Mouse (Mus musculus): Measurements from ENCODE around the gene Surf1.

The Surf1 gene

DNA sequence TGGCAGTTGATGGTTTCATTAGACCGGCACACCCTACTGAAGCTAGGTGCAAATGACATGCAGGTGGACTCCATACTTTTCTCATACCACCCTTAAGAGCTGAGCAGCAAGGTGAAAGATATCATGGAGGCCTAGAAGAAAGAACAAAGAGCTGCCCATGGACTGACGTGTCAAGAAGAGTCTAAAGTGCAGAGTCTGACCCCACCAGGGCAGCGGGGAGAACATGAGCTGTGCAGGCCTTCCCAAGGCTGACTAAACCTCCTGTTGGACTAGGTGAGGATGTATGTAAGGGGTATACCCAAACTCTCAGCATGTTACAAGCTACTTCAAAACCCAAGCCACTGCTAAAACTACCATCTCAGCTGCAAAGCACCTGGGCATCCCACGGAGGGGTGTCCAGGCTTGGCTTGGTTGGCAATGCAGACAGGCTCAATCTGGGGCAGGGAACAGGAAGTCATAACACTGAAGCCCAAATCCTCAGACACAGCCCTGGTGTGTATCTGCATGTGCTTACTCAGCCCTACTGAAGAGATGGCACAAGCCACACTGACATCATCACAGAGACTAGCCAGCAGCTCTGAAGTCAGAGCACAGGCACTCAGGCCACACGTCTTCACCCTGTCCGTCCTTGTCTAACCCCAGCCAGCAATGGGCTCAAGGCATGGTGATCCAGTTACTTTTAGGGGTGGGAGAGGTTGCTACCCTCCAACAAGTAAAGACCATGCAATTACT lies 11.6 kb upstream of the Surf1 start:
- DNase-seq (ENCODE audit: low read depth, low spot score) = no peak

- DNase-seq (ENCODE audit: low read depth, low spot score) = no peak
Observed at GRCm38 (mm10) chr2:26921784-26922183, 5.5 kb upstream of the Surf1 start.

DNA sequence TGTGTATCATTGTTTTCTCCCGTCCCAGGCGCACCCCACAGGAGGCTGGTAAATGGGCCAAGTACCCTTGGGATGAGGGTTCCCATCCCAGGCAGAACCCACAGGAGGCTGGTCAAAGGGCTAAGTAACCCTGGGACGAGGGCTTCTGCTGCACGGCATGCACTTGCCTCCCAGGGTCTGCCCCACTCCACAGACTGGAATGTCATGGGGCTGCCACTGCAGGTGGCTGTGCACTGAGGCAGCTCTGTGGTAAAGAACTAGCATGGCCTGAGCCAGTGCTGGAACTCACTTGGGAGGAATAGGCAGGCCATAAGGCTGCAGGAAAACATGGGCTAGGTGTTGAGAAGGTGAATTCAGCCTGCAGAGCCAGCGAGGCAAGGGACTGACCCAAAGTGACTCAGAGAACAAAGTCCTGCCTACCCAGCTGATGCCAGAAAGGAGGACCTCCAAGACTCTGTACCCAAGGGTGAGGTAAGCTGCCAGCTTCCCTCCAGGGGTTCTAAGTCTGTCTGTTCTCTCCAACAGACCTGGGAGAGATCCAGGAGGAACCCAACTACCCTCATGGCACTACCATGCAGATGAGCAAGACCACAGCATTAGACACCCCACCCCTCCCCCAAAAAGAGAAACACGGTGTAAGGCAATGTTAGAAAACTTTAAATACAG lies 4.0 kb upstream of the Surf1 start:
- no peak for DNase-seq (ENCODE audit: low read depth, low spot score)

DNA sequence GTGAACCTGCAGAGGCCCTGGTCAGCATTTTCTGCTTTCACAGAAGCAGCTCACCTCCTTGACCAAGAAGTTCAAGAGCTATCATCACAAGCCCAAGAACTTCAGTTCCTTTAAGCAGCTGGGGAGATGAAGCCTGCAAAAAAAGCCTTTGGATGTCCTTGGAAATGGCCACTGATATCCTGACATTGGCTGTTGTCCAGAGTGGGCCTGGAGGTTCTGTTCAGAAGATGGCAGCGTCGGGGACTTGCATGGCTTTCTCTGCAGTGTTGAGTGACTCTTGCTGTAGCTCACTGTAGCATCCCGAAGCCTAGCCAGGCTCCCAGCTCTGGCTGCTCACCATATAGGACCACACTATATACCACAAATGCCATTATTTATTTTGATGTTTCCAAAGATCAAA lies 3.4 kb upstream of the Surf1 start:
- no peak for DNase-seq (ENCODE audit: low read depth, low spot score)

DNA sequence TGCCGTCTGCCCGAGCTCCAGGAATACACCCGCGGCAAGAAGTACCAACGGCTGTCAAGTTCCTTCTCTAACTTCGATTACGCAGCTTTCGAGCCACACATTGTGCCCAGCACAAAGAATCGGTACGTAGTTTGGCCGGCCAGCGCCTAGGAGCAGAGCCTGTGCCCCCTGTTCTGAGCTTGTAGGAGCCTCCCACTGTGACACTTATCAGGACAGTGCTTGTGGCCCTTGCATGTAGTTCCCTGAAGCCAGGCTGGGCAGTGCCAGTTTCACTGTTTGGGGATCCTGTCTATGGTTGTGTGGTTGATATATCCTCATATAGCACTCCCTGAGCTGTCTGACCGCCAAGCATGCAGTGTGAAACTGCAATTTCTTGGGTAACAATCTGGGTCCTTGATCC lies 408 bp upstream of the Surf1 start:
- DNase-seq (ENCODE audit: low read depth, low spot score) = no peak

GRCm38 (mm10) chr2:26914148-26914941 lies 2.0 kb downstream of the Surf1 start:
- no peak for DNase-seq (ENCODE audit: low read depth, low spot score)

GRCm38 (mm10) chr2:26913416-26914147 lies 2.7 kb downstream of the Surf1 start:
- DNase-seq (ENCODE audit: low read depth, low spot score) = no peak

DNA sequence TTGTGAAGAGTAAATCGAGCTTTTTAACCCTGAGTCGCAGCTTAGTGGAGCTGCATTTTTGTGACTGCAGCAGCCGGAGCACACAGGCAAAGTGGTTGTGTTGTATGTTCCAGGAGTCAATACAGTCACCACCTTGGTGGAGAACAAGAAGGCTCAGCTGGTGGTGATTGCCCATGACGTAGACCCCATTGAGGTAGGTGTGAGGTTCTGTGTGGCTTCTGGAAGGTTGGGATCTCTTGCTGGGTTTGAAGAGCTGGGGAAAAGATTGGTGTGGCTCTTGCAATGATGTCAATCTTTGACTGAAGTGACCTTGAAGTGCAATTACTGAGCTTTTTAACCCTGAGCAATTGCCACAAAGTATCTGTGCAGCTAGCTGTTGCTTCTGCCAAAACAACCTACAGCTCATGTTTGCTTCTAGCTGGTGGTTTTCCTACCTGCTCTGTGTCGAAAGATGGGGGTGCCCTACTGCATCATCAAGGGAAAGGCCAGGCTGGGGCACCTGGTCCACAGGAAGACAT lies 4.0 kb downstream of the Surf1 start:
- DNase-seq (ENCODE audit: low read depth, low spot score) = no peak

DNA sequence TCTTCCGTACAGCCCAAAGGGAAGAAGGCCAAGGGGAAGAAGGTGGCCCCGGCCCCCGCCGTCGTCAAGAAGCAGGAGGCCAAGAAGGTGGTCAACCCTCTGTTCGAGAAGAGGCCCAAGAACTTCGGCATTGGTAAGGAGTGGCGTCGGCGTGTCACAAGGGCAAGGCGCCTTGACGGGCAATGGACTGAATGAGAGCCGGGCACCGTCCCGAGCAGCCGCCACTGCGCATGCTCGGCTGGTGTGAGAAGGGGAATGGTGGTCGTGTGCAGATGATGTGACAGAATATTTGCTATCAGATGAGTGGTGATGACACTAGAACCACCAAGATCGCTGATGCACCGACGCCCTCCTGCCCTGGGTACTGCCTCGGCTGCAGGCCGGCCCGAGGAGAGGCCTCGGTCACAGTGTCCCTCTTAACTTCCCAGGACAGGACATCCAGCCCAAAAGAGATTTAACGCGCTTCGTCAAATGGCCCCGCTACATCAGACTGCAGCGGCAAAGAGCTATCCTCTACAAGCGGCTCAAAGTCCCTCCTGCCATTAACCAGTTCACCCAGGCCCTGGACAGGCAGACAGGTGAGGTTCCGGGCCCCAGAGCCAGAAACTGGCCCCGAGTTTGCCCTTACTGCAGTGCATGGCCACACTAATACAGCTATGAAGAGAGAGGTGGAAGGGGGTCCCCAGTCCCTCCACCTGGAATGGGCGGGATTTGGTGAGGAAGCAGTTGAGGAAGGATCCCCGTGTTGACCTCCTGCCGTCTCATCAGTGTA lies 5.2 kb downstream of the Surf1 start:
- DNase-seq (ENCODE audit: low read depth, low spot score) = no peak

- DNase-seq (ENCODE audit: low read depth, low spot score) = peak; percentile 99
Observed at GRCm38 (mm10) chr2:26910124-26910993, 6.0 kb downstream of the Surf1 start, which contains the start of the genes Med22 and Rpl7a. Gene Med22 (minus strand): TSS chr2:26910677. Gene Rpl7a (plus strand): TSS chr2:26910764.

DNA sequence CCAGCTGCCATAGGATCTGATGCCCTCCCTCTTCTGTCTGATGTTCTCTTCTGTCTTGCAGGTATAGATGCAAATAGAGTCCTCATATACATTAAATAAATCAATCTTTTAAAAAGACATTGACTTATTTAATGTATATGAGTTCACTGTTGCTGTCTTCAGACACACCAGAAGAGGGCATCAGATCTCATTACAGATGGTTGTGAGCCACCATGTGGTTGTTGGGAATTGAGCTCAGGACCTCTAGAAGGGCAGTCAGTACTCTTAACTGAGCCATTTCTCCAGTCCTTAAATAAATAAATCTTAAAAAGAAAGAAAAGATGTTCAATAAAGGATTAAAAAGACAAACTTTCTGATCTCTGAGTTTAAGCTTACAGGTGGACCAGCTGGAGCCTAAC lies 6.9 kb downstream of the Surf1 start:
- DNase-seq (ENCODE audit: low read depth, low spot score) = no peak

- DNase-seq (ENCODE audit: low read depth, low spot score) = peak; percentile 57
Observed at GRCm38 (mm10) chr2:26908710-26909386, 7.5 kb downstream of the Surf1 start.

DNA sequence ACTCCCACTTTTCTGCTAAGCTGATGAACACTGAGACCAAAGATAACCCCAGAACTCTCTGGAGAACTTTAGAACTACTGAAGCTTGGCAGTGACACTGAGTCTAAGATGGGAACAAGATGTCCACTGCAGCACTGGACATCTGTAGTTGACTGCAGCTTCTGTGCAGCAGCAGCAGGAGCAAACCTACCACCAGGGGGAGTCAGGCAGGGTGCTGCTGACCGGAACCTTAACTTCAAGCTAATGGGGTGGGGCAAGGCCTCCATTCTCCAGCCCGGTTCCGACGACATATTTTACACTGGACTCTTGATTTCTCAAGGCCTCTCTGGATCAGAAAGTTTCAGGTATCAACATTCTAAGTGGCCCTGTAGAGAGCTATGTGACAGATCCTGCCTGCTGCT lies 9.2 kb downstream of the Surf1 start:
- peak; percentile 55 for DNase-seq (ENCODE audit: low read depth, low spot score)

DNA sequence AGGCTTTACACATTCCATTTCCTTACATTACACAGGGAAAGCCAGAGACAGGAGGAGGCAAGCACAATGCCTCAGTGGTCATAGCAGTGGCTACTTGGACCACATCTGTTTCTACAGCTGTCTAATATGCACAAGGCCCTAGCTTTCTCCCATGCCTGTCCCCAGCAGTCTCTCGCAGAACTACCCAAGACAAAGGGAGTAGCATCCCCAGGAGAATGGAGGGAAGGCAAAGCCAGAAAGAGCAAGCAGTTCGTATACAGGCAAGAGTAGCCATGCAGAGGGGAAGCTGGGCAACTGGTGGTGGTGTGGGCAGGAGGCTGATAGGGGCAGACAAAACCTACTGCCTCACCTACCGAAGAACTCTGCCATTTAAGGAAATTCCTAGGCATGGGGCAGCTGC lies 9.9 kb downstream of the Surf1 start:
- no peak for DNase-seq (ENCODE audit: low read depth, low spot score)

DNA sequence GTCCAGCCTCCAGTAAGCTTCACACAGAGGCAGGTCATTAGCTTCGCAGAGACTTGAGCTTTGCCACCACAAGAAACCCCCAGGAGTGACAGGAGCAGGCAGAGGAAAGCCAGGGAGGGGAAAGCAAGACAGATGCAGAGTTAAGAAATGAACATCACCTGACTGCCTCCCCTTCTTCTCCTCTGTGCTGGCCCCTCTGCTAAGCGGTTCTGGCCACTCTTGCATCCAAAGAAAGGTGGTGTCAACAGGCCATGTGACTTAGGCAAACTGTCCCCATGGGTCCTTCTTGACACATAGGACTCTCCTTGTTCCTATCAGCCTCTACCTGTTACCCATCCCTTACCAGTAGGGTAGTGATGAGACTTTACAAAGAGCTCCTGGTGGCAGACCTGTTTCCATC lies 10.4 kb downstream of the Surf1 start:
- DNase-seq (ENCODE audit: low read depth, low spot score) = no peak

- DNase-seq (ENCODE audit: low read depth, low spot score) = no peak
Observed at GRCm38 (mm10) chr2:26903311-26903710, 13.0 kb downstream of the Surf1 start.

DNA sequence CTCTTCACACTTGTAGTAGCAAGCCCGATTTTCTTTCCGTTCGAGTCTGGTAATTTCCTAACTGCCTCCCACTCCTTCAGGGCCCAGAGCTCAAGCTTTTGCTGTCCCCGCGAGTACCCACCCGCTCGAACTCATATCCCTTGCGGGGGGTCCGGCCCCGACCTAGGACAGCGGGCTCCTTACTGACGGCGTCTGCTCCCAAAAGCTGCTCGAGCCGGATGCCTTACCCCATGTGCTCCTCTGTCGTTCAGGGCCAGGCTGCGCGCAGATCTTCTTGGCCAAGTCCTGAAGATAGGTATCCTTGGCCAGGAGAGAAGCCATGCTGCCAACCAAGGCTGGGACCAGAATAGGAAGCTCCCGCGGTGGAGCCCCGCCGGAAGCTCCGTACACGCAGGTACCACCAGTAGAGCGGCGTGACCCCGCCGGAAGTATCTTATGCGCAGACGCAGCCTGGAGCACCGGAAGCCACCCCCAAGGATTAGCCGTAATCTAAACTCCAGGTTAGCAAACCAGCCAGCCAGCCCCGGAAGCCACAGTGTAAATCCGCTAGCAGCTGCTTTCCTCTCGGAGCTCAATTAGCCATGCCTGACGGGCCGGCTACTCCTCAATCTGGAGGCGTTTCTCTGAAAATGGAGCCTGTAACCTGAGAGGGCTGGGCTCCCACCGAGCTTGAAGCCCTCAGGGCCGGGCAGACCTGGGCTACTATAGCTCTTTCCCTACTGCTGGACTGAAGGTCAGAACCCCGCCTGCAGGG lies 13.7 kb downstream of the Surf1 start, which contains the start of gene Surf6:
Surf6 (minus strand) TSS at position 413 of the 754 bp plus-strand sequence.
- DNase-seq (ENCODE audit: low read depth, low spot score) = peak; percentile 98

- no peak for DNase-seq (ENCODE audit: low read depth, low spot score)
Observed at GRCm38 (mm10) chr2:26901834-26902400, 14.4 kb downstream of the Surf1 start.

Data from CD4-positive helper T cell, adult 2 months (primary cell).